Mouse (Mus musculus) MEL (cell line): Measurements from ENCODE around the gene Hnrnpul1. TPM values are rescaled to one million over a fixed set of nuclear protein-coding genes. Genes with fewer than 3 reads are reported as not detected.

Source experiments
- DNase-seq: peaks from one replicate; pipeline ENCODE4 v3.0.0; 2011; ENCODE audit warnings: low read depth, low spot score
- H3K27ac ChIP-seq: 2 replicates; pipeline ENCODE4 v1.5.1; 2012; ENCODE audit warnings: low read depth, mild to moderate bottlenecking, control low read depth, low read length, moderate library complexity; ENCODE audit not compliant: control insufficient read depth
- H3K27me3 ChIP-seq, 2 experiments: fragments of 150-350 bp in 1 of 2; sonication (generic) in 1 of 2; 2 replicates each; pipeline ENCODE4 v1.6.1; 2012; ENCODE audit warnings: low read length in 2 of 2, mild to moderate bottlenecking in 2 of 2, improper control_type of control experiment in 1 of 2, moderate library complexity in 1 of 2; ENCODE audit not compliant: insufficient read depth in 2 of 2, control insufficient read depth in 1 of 2
- H3K36me3 ChIP-seq, 2 experiments: 2 replicates each; pipeline ENCODE4 v1.6.1; 2012 to 2014; ENCODE audit warnings: low read length in 2 of 2, improper control_type of control experiment in 1 of 2, inconsistent platforms in 1 of 2, mild to moderate bottlenecking in 1 of 2; ENCODE audit not compliant: insufficient read depth in 2 of 2, control insufficient read depth in 1 of 2
- H3K4me1 ChIP-seq, 2 experiments: fragments of 150-350 bp in 1 of 2; sonication (generic) in 1 of 2; 2 replicates each; pipeline ENCODE4 v1.6.1; 2012; ENCODE audit warnings: low read length in 2 of 2, improper control_type of control experiment in 1 of 2, mild to moderate bottlenecking in 1 of 2; ENCODE audit not compliant: insufficient read depth in 2 of 2, control insufficient read depth in 1 of 2
- H3K4me3 ChIP-seq, 2 experiments: fragments of 150-350 bp in 1 of 2; sonication (generic) in 1 of 2; 2 replicates each; pipeline ENCODE4 v1.5.1; 2012; ENCODE audit warnings: low read depth in 2 of 2, low read length in 2 of 2, mild to moderate bottlenecking in 2 of 2, moderate library complexity in 2 of 2, control low read depth in 1 of 2, improper control_type of control experiment in 1 of 2; ENCODE audit not compliant: control insufficient read depth in 1 of 2, insufficient read depth in 1 of 2
- H3K79me2 ChIP-seq: 2 replicates; pipeline ENCODE4 v1.6.1; 2012; ENCODE audit warnings: mild to moderate bottlenecking, low read length, moderate library complexity; ENCODE audit not compliant: control insufficient read depth, poor library complexity, insufficient read depth
- H3K9ac ChIP-seq: 2 replicates; pipeline ENCODE4 v1.6.1; 2012; ENCODE audit warnings: low read depth, mild to moderate bottlenecking, control low read depth, low read length, moderate library complexity; ENCODE audit not compliant: control insufficient read depth, poor library complexity, severe bottlenecking
- H3K9me3 ChIP-seq: fragments of 150-350 bp; sonication (generic); replicated peaks from 2 replicates; pipeline ENCODE4 v1.6.1; 2012; ENCODE audit warnings: mild to moderate bottlenecking, low read length, improper control_type of control experiment, moderate library complexity; ENCODE audit not compliant: insufficient read depth
- CHD1 ChIP-seq: IDR thresholded peaks from 2 replicates; pipeline ENCODE4 v1.6.1; 2012; ENCODE audit warnings: low read depth, mild to moderate bottlenecking, inconsistent platforms, low read length, improper control_type of control experiment
- CHD2 ChIP-seq: IDR thresholded peaks from 2 replicates; pipeline ENCODE4 v1.6.1; 2011; ENCODE audit warnings: low read length, improper control_type of control experiment
- E2F4 ChIP-seq: IDR thresholded peaks from 2 replicates; pipeline ENCODE4 v1.6.1; 2011; ENCODE audit warnings: low read depth, low read length, improper control_type of control experiment, borderline replicate concordance
- ELF1 ChIP-seq: IDR thresholded peaks from 2 replicates; pipeline ENCODE4 v1.6.1; 2014; ENCODE audit warnings: low read depth, mild to moderate bottlenecking, inconsistent platforms, low read length, improper control_type of control experiment, moderate library complexity
- EP300 ChIP-seq, 2 experiments: IDR thresholded peaks; 2 replicates each; pipeline ENCODE4 v1.6.1; 2011; ENCODE audit warnings: improper control_type of control experiment in 2 of 2, low read length in 2 of 2, low read depth in 1 of 2, mild to moderate bottlenecking in 1 of 2
- GABPA ChIP-seq: IDR thresholded peaks from 2 replicates; pipeline ENCODE4 v1.6.1; 2012; ENCODE audit warnings: low read depth, mild to moderate bottlenecking, inconsistent platforms, low read length, improper control_type of control experiment, moderate library complexity
- GATA1 ChIP-seq: IDR thresholded peaks from 2 replicates; pipeline ENCODE4 v1.6.1; 2011; ENCODE audit warnings: low read depth, low read length, improper control_type of control experiment
- HCFC1 ChIP-seq: IDR thresholded peaks from 2 replicates; pipeline ENCODE4 v1.6.1; 2012; ENCODE audit warnings: low read depth, mild to moderate bottlenecking, inconsistent platforms, low read length, improper control_type of control experiment, moderate library complexity
- JUND ChIP-seq: IDR thresholded peaks from 2 replicates; pipeline ENCODE4 v1.6.1; 2011; ENCODE audit warnings: low read depth, mild to moderate bottlenecking, improper control_type of control experiment, low read length
- KAT2A ChIP-seq: conservative IDR thresholded peaks from 2 replicates; pipeline ENCODE4 v1.6.1; 2012; ENCODE audit warnings: low read depth, low read length, improper control_type of control experiment, inconsistent platforms
- MAX ChIP-seq: IDR thresholded peaks from 2 replicates; pipeline ENCODE4 v1.6.1; 2011; ENCODE audit warnings: low read length, improper control_type of control experiment
- MAZ ChIP-seq: IDR thresholded peaks from 2 replicates; pipeline ENCODE4 v1.6.1; 2012; ENCODE audit warnings: low read depth, mild to moderate bottlenecking, inconsistent platforms, low read length, improper control_type of control experiment
- MEF2A ChIP-seq: IDR thresholded peaks from 2 replicates; pipeline ENCODE4 v1.6.1; 2014; ENCODE audit warnings: low read depth, mild to moderate bottlenecking, inconsistent platforms, low read length, improper control_type of control experiment; ENCODE audit not compliant: poor library complexity, insufficient replicate concordance, severe bottlenecking; ENCODE audit errors: extremely low read depth
- MXI1 ChIP-seq: IDR thresholded peaks from 2 replicates; pipeline ENCODE4 v1.6.1; 2011; ENCODE audit warnings: mild to moderate bottlenecking, low read depth, low read length, improper control_type of control experiment
- MYB ChIP-seq: IDR thresholded peaks from 2 replicates; pipeline ENCODE4 v1.6.1; 2011; ENCODE audit warnings: mild to moderate bottlenecking, low read depth, low read length, improper control_type of control experiment
- MYC ChIP-seq: IDR thresholded peaks from 2 replicates; pipeline ENCODE4 v1.6.1; 2011; ENCODE audit warnings: low read depth, mild to moderate bottlenecking, low read length, improper control_type of control experiment, moderate library complexity
- NELFE ChIP-seq: IDR thresholded peaks from 2 replicates; pipeline ENCODE4 v1.6.1; 2011; ENCODE audit warnings: low read depth, low read length, improper control_type of control experiment
- POLR2AphosphoS2 ChIP-seq: IDR thresholded peaks from 2 replicates; pipeline ENCODE4 v1.6.1; 2011; ENCODE audit warnings: low read length, improper control_type of control experiment
- POLR2AphosphoS5 ChIP-seq: IDR thresholded peaks from 2 replicates; pipeline ENCODE4 v1.6.1; 2012; ENCODE audit warnings: low read depth, borderline replicate concordance, mild to moderate bottlenecking, inconsistent platforms, low read length, moderate library complexity, mixed read lengths
- RAD21 ChIP-seq: IDR thresholded peaks from 2 replicates; pipeline ENCODE4 v1.6.1; 2011; ENCODE audit warnings: mild to moderate bottlenecking, low read depth, low read length, improper control_type of control experiment
- SIN3A ChIP-seq: IDR thresholded peaks from 2 replicates; pipeline ENCODE4 v1.6.1; 2012; ENCODE audit warnings: low read length, improper control_type of control experiment, inconsistent platforms
- SMC3 ChIP-seq: IDR thresholded peaks from 2 replicates; pipeline ENCODE4 v1.6.1; 2011; ENCODE audit warnings: low read depth, low read length, improper control_type of control experiment
- TAL1 ChIP-seq: IDR thresholded peaks from 2 replicates; pipeline ENCODE4 v1.6.1; 2012; ENCODE audit warnings: mild to moderate bottlenecking, inconsistent platforms, low read length, moderate library complexity, mixed read lengths
- TBP ChIP-seq: IDR thresholded peaks from 2 replicates; pipeline ENCODE4 v1.8.0; 2011; ENCODE audit warnings: low read depth, low read length, improper control_type of control experiment
- TCF12 ChIP-seq: IDR thresholded peaks from 2 replicates; pipeline ENCODE4 v1.6.1; 2014; ENCODE audit warnings: low read depth, mild to moderate bottlenecking, inconsistent platforms, low read length, improper control_type of control experiment, moderate library complexity
- UBTF ChIP-seq: IDR thresholded peaks from 2 replicates; pipeline ENCODE4 v1.6.1; 2012; ENCODE audit warnings: low read depth, mild to moderate bottlenecking, inconsistent platforms, low read length, improper control_type of control experiment, moderate library complexity, borderline replicate concordance; ENCODE audit not compliant: insufficient read depth
- USF2 ChIP-seq, 2 experiments: IDR thresholded peaks; 2 replicates each; pipeline ENCODE4 v1.6.1; 2011 to 2012; ENCODE audit warnings: improper control_type of control experiment in 2 of 2, low read length in 2 of 2, borderline replicate concordance in 1 of 2, inconsistent platforms in 1 of 2, low read depth in 1 of 2, mild to moderate bottlenecking in 1 of 2; ENCODE audit not compliant: insufficient read depth in 1 of 2
- ZC3H11A ChIP-seq: IDR thresholded peaks from 2 replicates; pipeline ENCODE4 v1.6.1; 2012; ENCODE audit warnings: low read depth, mild to moderate bottlenecking, inconsistent platforms, low read length, improper control_type of control experiment
- ZKSCAN1 ChIP-seq: IDR thresholded peaks from 2 replicates; pipeline ENCODE4 v1.6.1; 2012; ENCODE audit warnings: low read depth, mild to moderate bottlenecking, inconsistent platforms, low read length, improper control_type of control experiment, moderate library complexity
- ZNF384 ChIP-seq: IDR thresholded peaks from 2 replicates; pipeline ENCODE4 v1.6.1; 2012; ENCODE audit warnings: low read depth, mild to moderate bottlenecking, inconsistent platforms, low read length, improper control_type of control experiment
- polyA plus RNA-seq, 2 experiments: library from polyadenylated mRNA; stranded (reverse) in 1 of 2; unstranded in 1 of 2; fragments of >175 nt in 1 of 2; fragments of >200 nt in 1 of 2; gene quantifications; 2 replicates each; pipeline versions ENCODE4 v1.2.1 to v1.2.4; 2012; ENCODE audit warnings: low replicate concordance in 2 of 2, low read depth in 1 of 2; ENCODE audit not compliant: insufficient read length in 2 of 2, insufficient read depth in 1 of 2, missing spikeins in 1 of 2
- total RNA-seq: library from RNA; depleted of rRNA; stranded (reverse); fragments of 300-350 nt; gene quantifications from 2 replicates; pipeline ENCODE4 v1.2.3, GENCODE M21; 2012

The Hnrnpul1 gene
- total and polyA plus RNA-seq, 3 experiments = 56.1 to 215 (median 181) TPM

DNA sequence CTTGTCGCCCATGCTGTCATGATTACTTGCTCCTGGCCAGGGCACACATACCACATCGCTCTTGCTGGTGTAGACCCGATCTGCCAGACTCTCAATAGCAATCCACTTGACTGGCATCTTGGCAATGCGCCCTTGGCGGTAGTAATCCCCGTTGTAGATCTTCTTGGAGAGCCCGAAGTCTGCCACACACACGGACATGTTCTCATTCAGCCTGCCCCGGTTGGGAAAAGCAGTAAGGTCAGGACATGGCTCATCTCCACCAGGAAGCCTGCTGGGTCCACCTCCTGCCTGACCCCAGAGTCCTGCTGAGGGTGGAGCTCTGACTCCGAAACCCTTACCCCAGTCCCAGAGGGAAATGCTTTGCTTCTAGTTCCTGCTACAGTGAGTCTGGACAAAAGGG is 6.8 kb upstream of the Hnrnpul1 start:
- H3K9me3 ChIP-seq = no peaks in the 10 kb centered on the region
- DNase-seq = no peak
- H3K36me3 ChIP-seq = no peaks in the 10 kb centered on the region; a peak in 1 of 4 replicates
- TF ChIP-seq RAD21 (no peak), E2F4 (no peak), ZKSCAN1 (no peak), ZNF384 (no peak), JUND (no peak), GABPA (no peak), CHD1 (no peak)
- H3K9ac ChIP-seq = no peak overlapping the region
- no peaks in the 10 kb centered on the region for H3K79me2 ChIP-seq
- H3K4me1 ChIP-seq = peaks cover 0 to 2% of the 10 kb centered on the region in 2 experiments; a peak in 1 of 4 replicates
- H3K4me3 ChIP-seq = no peak overlapping the region
- peaks cover 0 to 2% of the 10 kb centered on the region in 2 experiments; a peak in 3 of 4 replicates for H3K27me3 ChIP-seq
- no peak overlapping the region for H3K27ac ChIP-seq

GRCm38 (mm10) chr7:25756011-25756410 is 1.5 kb upstream of the Hnrnpul1 start:
- peak; percentile 92 for DNase-seq
- TF ChIP-seq USF2 (IDR thresholded peaks at IDR 0.05; ENCODE audit: borderline replicate concordance in 1 of 2, insufficient read depth in 1 of 2, low read depth in 1 of 2, low read length in 2 of 2) = 0 out of 4 replicates have a peak, but pooled peaks of 1 of the 2 experiments have one; percentile 24
- TF ChIP-seq ZC3H11A = peak; percentile 63; the same call in 1 of the 2 replicates
- peak; percentile 72 for TF ChIP-seq NELFE
- TF ChIP-seq GATA1 = 0 out of 2 replicates have a peak, but pooled peaks have one; percentile 8
- TF ChIP-seq ELF1 = peak; percentile 39; the same call in 1 of the 2 replicates
- TF ChIP-seq SIN3A = peak; percentile 87
- TF ChIP-seq JUND = no peak
- no peak for TF ChIP-seq MEF2A
- TF ChIP-seq MYB = no peak
- no peak for TF ChIP-seq TBP
- TF ChIP-seq MYC = peak; percentile 87
- peak; percentile 10 to 49; a peak in 1 of 4 replicates for TF ChIP-seq EP300 (IDR thresholded peaks at IDR 0.05; ENCODE audit: low read depth in 1 of 2, low read length in 2 of 2)
- no peak for TF ChIP-seq CHD2
- no peak; the same call in 1 of the 2 replicates for TF ChIP-seq ZKSCAN1
- no peak for TF ChIP-seq POLR2AphosphoS2
- 0 out of 2 replicates have a peak, but pooled peaks have one; percentile 38 for TF ChIP-seq TCF12
- TF ChIP-seq KAT2A = no peak
- peak; percentile 2; the same call in 1 of the 2 replicates for TF ChIP-seq E2F4
- TF ChIP-seq TAL1 = no peak
- TF ChIP-seq MAX = peak; percentile 87
- TF ChIP-seq POLR2AphosphoS5 = no peak; the same call in 1 of the 2 replicates
- peak; percentile 97 for TF ChIP-seq MXI1
- TF ChIP-seq SMC3 = peak; percentile 77
- TF ChIP-seq HCFC1 = peak; percentile 60
- 0 out of 2 replicates have a peak, but pooled peaks have one; percentile 14 for TF ChIP-seq CHD1
- TF ChIP-seq MAZ = peak; percentile 58; the same call in 1 of the 2 replicates
- TF ChIP-seq UBTF = no peak

More at GRCm38 (mm10) chr7:25756011-25756410, 1.5 kb upstream of the Hnrnpul1 start:
- Histone ChIP-seq H3K27me3 (peaks cover 0 to 2% of the 10 kb centered on the region in 2 experiments; a peak in 2 of 4 replicates), H3K4me1 (peaks cover 2 to 18% of the 10 kb centered on the region in 2 experiments; a peak in 3 of 4 replicates), H3K4me3 (peak overlapping the region; percentile 56 to 67), H3K9ac (peak overlapping the region; percentile 61), H3K27ac (peak overlapping the region; percentile 99), H3K79me2 (peaks cover 34% of the 10 kb centered on the region), H3K36me3 (peaks cover 6 to 16% of the 10 kb centered on the region in 2 experiments), H3K9me3 (no peaks in the 10 kb centered on the region)
